Mouse (Mus musculus): ENCODE data around the gene Tyms. TPM values are rescaled to one million over a fixed set of nuclear protein-coding genes. Genes with fewer than 3 reads are reported as not detected.
A peak's percentile ranks its signal among the peaks of the same experiment; 100 is the strongest.
"Not testable (repeated sequence)": the region's sequence is repeated elsewhere in the genome, so short reads cannot be mapped to it uniquely, and the experiment has no call there.

Gene Tyms
- polyA plus RNA-seq, 1 experiment from 2014 or later: 52.5 TPM

GRCm38 (mm10) chr5:30095731-30096130, 22.3 kb upstream of the Tyms start:
- Histone ChIP-seq H3K36me3 (no peaks in the 10 kb centered on the region), H3K27ac (replicated peaks) (no peak overlapping the region), H3K27me3 (no peaks in the 10 kb centered on the region), H3K9me3 (no peaks in the 10 kb centered on the region), H3K4me3 (no peak overlapping the region), H3K4me2 (no peak overlapping the region), H3K4me1 (replicated peaks) (no peaks in the 10 kb centered on the region), H3K9ac (no peak overlapping the region)
- no peak for ATAC-seq (ENCODE audit: low FRiP score, low read depth)
- 78% methylated on average over 6 of the region's 6 CpGs for WGBS

- H3K27ac ChIP-seq (replicated peaks): no peak overlapping the region
- 62% methylated on average over 2 of the region's 2 CpGs for WGBS
- H3K4me1 ChIP-seq (replicated peaks): no peaks in the 10 kb centered on the region
- H3K27me3 ChIP-seq: no peaks in the 10 kb centered on the region
- H3K4me2 ChIP-seq: no peak overlapping the region
- no peak overlapping the region for H3K4me3 ChIP-seq
- H3K9ac ChIP-seq: no peak overlapping the region
- H3K36me3 ChIP-seq: no peaks in the 10 kb centered on the region
- no peaks in the 10 kb centered on the region for H3K9me3 ChIP-seq
- ATAC-seq (ENCODE audit: low FRiP score, low read depth): no peak
These were observed 21.0 kb upstream of the Tyms start for GRCm38 (mm10) chr5:30094399-30094798.

GRCm38 (mm10) chr5:30092701-30093100, 19.3 kb upstream of the Tyms start:
- Histone ChIP-seq H3K4me2 (no peak overlapping the region), H3K4me1 (replicated peaks) (no peaks in the 10 kb centered on the region), H3K9me3 (no peaks in the 10 kb centered on the region), H3K27ac (replicated peaks) (no peak overlapping the region), H3K27me3 (no peaks in the 10 kb centered on the region), H3K9ac (no peak overlapping the region), H3K36me3 (no peaks in the 10 kb centered on the region), H3K4me3 (no peak overlapping the region)
- 67% methylated on average over 13 of the region's 13 CpGs for WGBS
- ATAC-seq (ENCODE audit: low FRiP score, low read depth): no peak

- H3K9me3 ChIP-seq: no peaks in the 10 kb centered on the region
- peak overlapping the region; percentile 72 for H3K4me3 ChIP-seq
- 57% methylated on average over 3 of the region's 3 CpGs for WGBS
- peaks cover 8% of the 10 kb centered on the region for H3K4me1 ChIP-seq (replicated peaks)
- no peak for ATAC-seq (ENCODE audit: low FRiP score, low read depth)
- no peak overlapping the region for H3K27ac ChIP-seq (replicated peaks)
- H3K36me3 ChIP-seq: peaks cover 12% of the 10 kb centered on the region
- peak overlapping the region; percentile 62; the same call in 1 of the 2 replicates for H3K9ac ChIP-seq
- H3K27me3 ChIP-seq: no peaks in the 10 kb centered on the region
- peak overlapping the region; percentile 94 for H3K4me2 ChIP-seq
These were observed 1.0 kb downstream of the Tyms start for GRCm38 (mm10) chr5:30072377-30072776.

- no peaks in the 10 kb centered on the region for H3K9me3 ChIP-seq
- no peak overlapping the region for H3K9ac ChIP-seq
- no peak for ATAC-seq (ENCODE audit: low FRiP score, low read depth)
- WGBS: 82% methylated on average over 6 of the region's 6 CpGs
- peaks cover 8% of the 10 kb centered on the region for H3K4me1 ChIP-seq (replicated peaks)
- peaks cover 12% of the 10 kb centered on the region for H3K36me3 ChIP-seq
- H3K4me2 ChIP-seq: peak overlapping the region; percentile 94
- H3K4me3 ChIP-seq: no peak overlapping the region
- no peaks in the 10 kb centered on the region for H3K27me3 ChIP-seq
- H3K27ac ChIP-seq (replicated peaks): no peak overlapping the region
These were observed 1.7 kb downstream of the Tyms start for GRCm38 (mm10) chr5:30071677-30072076.

GRCm38 (mm10) chr5:30067726-30068125, 5.7 kb downstream of the Tyms start:
- Histone ChIP-seq H3K9me3 (no peaks in the 10 kb centered on the region), H3K4me1 (replicated peaks) (peaks cover 8% of the 10 kb centered on the region), H3K27ac (replicated peaks) (no peak overlapping the region), H3K27me3 (no peaks in the 10 kb centered on the region), H3K4me3 (no peak overlapping the region), H3K4me2 (no peak overlapping the region), H3K36me3 (peaks cover 19% of the 10 kb centered on the region), H3K9ac (no peak overlapping the region)
- ATAC-seq (ENCODE audit: low FRiP score, low read depth): no peak
- 73% methylated on average over 6 of the region's 6 CpGs for WGBS

- 65% methylated on average over 5 of the region's 5 CpGs for WGBS
- H3K9me3 ChIP-seq; H3K4me2 ChIP-seq; H3K4me3 ChIP-seq; H3K27me3 ChIP-seq; ATAC-seq (ENCODE audit: low FRiP score, low read depth); H3K4me1 ChIP-seq (replicated peaks); H3K9ac ChIP-seq; H3K27ac ChIP-seq (replicated peaks): not testable (repeated sequence)
- H3K36me3 ChIP-seq: peaks cover 23% of the 10 kb centered on the region; the same call in 1 of the 2 replicates
These were observed 13.8 kb downstream of the Tyms start for GRCm38 (mm10) chr5:30059607-30060006.

- ATAC-seq (ENCODE audit: low FRiP score, low read depth): no peak
- Histone ChIP-seq H3K9ac (no peak overlapping the region), H3K36me3 (peaks cover 20% of the 10 kb centered on the region; the same call in 1 of the 2 replicates), H3K9me3 (no peaks in the 10 kb centered on the region), H3K27ac (replicated peaks) (no peak overlapping the region), H3K4me1 (replicated peaks) (no peaks in the 10 kb centered on the region), H3K4me3 (no peak overlapping the region), H3K4me2 (no peak overlapping the region), H3K27me3 (no peaks in the 10 kb centered on the region)
- WGBS: 56% methylated on average over 6 of the region's 6 CpGs
These were observed 15.1 kb downstream of the Tyms start for GRCm38 (mm10) chr5:30058216-30058731.

- H3K9me3 ChIP-seq; H3K4me2 ChIP-seq; ATAC-seq (ENCODE audit: low FRiP score, low read depth); H3K27ac ChIP-seq (replicated peaks); H3K36me3 ChIP-seq; H3K27me3 ChIP-seq; H3K9ac ChIP-seq; H3K4me1 ChIP-seq (replicated peaks); H3K4me3 ChIP-seq: not testable (repeated sequence)
- WGBS: 89% methylated on average over 4 of the region's 4 CpGs
These were observed 33.6 kb downstream of the Tyms start for GRCm38 (mm10) chr5:30039841-30040240.

GRCm38 (mm10) chr5:30039324-30039723, 34.1 kb downstream of the Tyms start:
- H3K27ac ChIP-seq (replicated peaks); H3K27me3 ChIP-seq; H3K36me3 ChIP-seq; H3K4me3 ChIP-seq; H3K4me1 ChIP-seq (replicated peaks); H3K9ac ChIP-seq; H3K4me2 ChIP-seq; H3K9me3 ChIP-seq; ATAC-seq (ENCODE audit: low FRiP score, low read depth): not testable (repeated sequence)
- 91% methylated on average over 5 of the region's 5 CpGs for WGBS

GRCm38 (mm10) chr5:30037111-30037510, 36.3 kb downstream of the Tyms start:
- not testable (repeated sequence) for H3K4me2 ChIP-seq; ATAC-seq (ENCODE audit: low FRiP score, low read depth); H3K27me3 ChIP-seq; H3K4me3 ChIP-seq; H3K9ac ChIP-seq; H3K36me3 ChIP-seq; H3K9me3 ChIP-seq; H3K27ac ChIP-seq (replicated peaks); H3K4me1 ChIP-seq (replicated peaks)
- WGBS: 96% methylated on average over 2 of the region's 2 CpGs

- H3K4me2 ChIP-seq; H3K27me3 ChIP-seq; H3K9me3 ChIP-seq; ATAC-seq (ENCODE audit: low FRiP score, low read depth); H3K27ac ChIP-seq (replicated peaks); H3K9ac ChIP-seq; H3K36me3 ChIP-seq; H3K4me1 ChIP-seq (replicated peaks); H3K4me3 ChIP-seq: not testable (repeated sequence)
- 89% methylated on average over 4 of the region's 4 CpGs for WGBS
These were observed 37.6 kb downstream of the Tyms start for GRCm38 (mm10) chr5:30035862-30036261.

GRCm38 (mm10) chr5:30014580-30014979, 58.8 kb downstream of the Tyms start:
- no peak for ATAC-seq (ENCODE audit: low FRiP score, low read depth)
- Histone ChIP-seq H3K9me3 (no peaks in the 10 kb centered on the region), H3K4me3 (no peak overlapping the region), H3K4me1 (replicated peaks) (no peaks in the 10 kb centered on the region), H3K27me3 (no peaks in the 10 kb centered on the region), H3K9ac (no peak overlapping the region), H3K36me3 (no peaks in the 10 kb centered on the region), H3K4me2 (no peak overlapping the region), H3K27ac (replicated peaks) (no peak overlapping the region)
- WGBS: 72% methylated on average over 2 of the region's 2 CpGs

Measured in hindbrain, embryonic 15.5 days (tissue).